Mouse (Mus musculus): ENCODE results near the gene Clec2g.
A peak's percentile ranks its signal among the peaks of the same experiment; 100 is the strongest.
"Not testable (repeated sequence)": the region's sequence is repeated elsewhere in the genome, so short reads cannot be mapped to it uniquely, and the experiment has no call there.

The Clec2g gene

GRCm38 (mm10) chr6:128972156-128972555 lies 38.0 kb downstream of the Clec2g start:
- DNase-seq = no peak

- peak; percentile 49 to 52 for DNase-seq
These were observed 38.7 kb downstream of the Clec2g start for GRCm38 (mm10) chr6:128972687-128973438.

GRCm38 (mm10) chr6:128973439-128973697 lies 39.2 kb downstream of the Clec2g start:
- DNase-seq = no peak

GRCm38 (mm10) chr6:128974850-128975249 lies 40.7 kb downstream of the Clec2g start:
- peak; percentile 31 to 36 for DNase-seq

GRCm38 (mm10) chr6:128976194-128976593 lies 42.0 kb downstream of the Clec2g start:
- peak; percentile 46 to 50 for DNase-seq

GRCm38 (mm10) chr6:128981951-128982541 lies 47.9 kb downstream of the Clec2g start:
- not testable (repeated sequence) for DNase-seq

GRCm38 (mm10) chr6:128992337-128992736 lies 58.2 kb downstream of the Clec2g start:
- DNase-seq = no peak

- DNase-seq = peak in 1 of 2 experiments; percentile 27
These were observed 58.6 kb downstream of the Clec2g start for GRCm38 (mm10) chr6:128992753-128993152.

- DNase-seq = no peak
These were observed 59.0 kb downstream of the Clec2g start for GRCm38 (mm10) chr6:128993221-128993620.

- no peak for DNase-seq
These were observed 60.2 kb downstream of the Clec2g start for GRCm38 (mm10) chr6:128994336-128994735.

GRCm38 (mm10) chr6:128994742-128995141 lies 60.6 kb downstream of the Clec2g start:
- DNase-seq = no peak

- peak in 1 of 2 experiments; percentile 12 for DNase-seq
These were observed 61.3 kb downstream of the Clec2g start for GRCm38 (mm10) chr6:128995250-128996053.

- DNase-seq = peak in 1 of 2 experiments; percentile 10
These were observed 62.0 kb downstream of the Clec2g start for GRCm38 (mm10) chr6:128996054-128996767.

GRCm38 (mm10) chr6:128996768-128997442 lies 62.7 kb downstream of the Clec2g start:
- no peak for DNase-seq

- DNase-seq = no peak
These were observed 67.2 kb downstream of the Clec2g start for GRCm38 (mm10) chr6:129001392-129001791.

- no peak for DNase-seq
These were observed 74.4 kb downstream of the Clec2g start for GRCm38 (mm10) chr6:129008552-129008951.

GRCm38 (mm10) chr6:129009846-129010504 lies 75.8 kb downstream of the Clec2g start:
- DNase-seq = peak in 1 of 2 experiments; percentile 23

- DNase-seq = no peak
These were observed 76.3 kb downstream of the Clec2g start for GRCm38 (mm10) chr6:129010505-129010873.

- DNase-seq = not testable (repeated sequence)
These were observed 77.8 kb downstream of the Clec2g start for GRCm38 (mm10) chr6:129012012-129012411.

GRCm38 (mm10) chr6:129012966-129013365 lies 78.8 kb downstream of the Clec2g start:
- no peak for DNase-seq

GRCm38 (mm10) chr6:129013762-129014276 lies 79.6 kb downstream of the Clec2g start:
- DNase-seq = no peak

GRCm38 (mm10) chr6:129014399-129014798 lies 80.2 kb downstream of the Clec2g start:
- peak; percentile 34 to 40 for DNase-seq
